Mouse (Mus musculus): ENCODE results near the gene Tgfb1i1. TPM values are rescaled to one million over a fixed set of nuclear protein-coding genes. Genes with fewer than 3 reads are reported as not detected.

The Tgfb1i1 gene
- polyA plus RNA-seq, 2 experiments from 2014 or later, result 0.59 TPM; not detected in 1

DNA sequence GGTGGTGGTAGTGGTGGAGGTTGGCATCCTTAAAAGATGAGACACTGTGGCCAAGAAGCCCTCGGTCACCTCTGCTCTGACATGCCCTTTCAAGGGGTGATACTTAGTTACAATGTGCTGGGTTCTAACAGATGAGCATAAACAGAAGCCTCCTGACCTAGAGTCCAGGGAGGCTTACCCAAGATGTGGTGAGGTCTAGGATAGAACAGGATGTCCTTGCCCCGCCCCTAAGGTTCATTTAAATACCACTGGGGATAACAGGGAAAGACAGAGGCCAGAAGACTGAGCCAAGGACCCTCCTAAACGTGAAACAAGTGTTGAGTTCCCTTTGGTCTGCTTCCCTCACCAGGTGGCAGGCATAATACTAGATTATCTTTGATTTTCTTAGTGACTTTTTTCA is 49.9 kb downstream of the Tgfb1i1 start:
- ATAC-seq, result no peak

DNA sequence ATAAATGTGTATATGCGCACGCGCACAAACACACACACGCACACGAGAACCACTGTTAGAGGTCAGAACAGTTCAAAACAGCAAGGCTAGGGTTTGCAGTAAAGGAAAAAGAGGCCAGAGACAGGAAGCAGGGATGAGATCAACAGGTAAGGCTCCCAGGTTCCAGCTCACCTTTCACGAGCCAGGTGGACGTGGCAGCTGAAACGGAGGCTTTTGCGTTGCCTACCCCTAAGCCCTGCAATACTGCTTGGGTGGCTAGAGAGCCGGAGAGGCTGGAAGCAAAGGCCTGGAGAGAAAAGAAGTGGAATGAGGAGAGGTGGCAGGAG is 50.6 kb downstream of the Tgfb1i1 start:
- ATAC-seq, result no peak

DNA sequence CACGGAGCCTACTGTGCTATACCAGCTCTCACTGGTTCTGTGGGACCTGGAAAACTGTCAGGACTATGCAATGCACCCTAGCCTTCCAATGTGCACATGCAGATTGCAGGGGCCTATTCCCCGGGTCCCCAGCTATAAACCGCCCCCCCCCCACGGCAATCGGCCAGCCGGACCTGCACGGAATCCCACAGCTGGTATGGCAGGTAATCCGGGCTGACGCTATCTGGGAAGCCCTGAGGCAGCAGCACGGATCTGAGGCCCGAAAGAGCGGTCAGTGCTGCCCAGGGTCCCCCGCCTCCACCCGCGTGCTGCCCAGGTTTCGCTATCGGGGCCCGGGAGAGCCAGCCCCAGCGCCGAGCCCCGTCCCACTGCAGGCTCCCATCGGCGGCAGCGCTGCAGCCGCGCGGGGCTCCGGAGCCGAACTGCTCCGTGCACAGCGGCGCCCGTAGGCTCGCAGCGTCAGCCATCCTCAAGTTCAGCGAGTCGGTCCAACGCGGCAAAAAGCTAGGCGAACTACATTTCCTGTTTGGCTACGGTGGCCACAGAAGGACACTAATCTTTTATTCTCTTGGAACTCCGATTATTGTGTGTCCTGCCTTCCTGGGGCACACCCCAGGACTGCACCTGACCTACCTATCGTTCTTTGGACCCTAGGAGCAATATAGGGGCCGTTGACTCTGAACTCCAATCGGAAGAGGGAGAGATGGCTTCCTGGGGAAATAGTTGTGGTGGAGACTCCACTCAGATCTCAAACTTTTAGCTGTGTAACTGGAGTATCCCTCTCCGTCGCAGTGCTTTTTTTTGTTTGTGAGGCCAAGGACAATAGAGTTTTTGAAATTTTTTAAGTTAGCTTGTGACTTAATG is 51.2 kb downstream of the Tgfb1i1 start, which contains the start of gene BC017158:
Gene BC017158, minus strand, starts transcription at position 554 of the 864 bp plus-strand sequence.
- peak; percentile 77 for ATAC-seq

DNA sequence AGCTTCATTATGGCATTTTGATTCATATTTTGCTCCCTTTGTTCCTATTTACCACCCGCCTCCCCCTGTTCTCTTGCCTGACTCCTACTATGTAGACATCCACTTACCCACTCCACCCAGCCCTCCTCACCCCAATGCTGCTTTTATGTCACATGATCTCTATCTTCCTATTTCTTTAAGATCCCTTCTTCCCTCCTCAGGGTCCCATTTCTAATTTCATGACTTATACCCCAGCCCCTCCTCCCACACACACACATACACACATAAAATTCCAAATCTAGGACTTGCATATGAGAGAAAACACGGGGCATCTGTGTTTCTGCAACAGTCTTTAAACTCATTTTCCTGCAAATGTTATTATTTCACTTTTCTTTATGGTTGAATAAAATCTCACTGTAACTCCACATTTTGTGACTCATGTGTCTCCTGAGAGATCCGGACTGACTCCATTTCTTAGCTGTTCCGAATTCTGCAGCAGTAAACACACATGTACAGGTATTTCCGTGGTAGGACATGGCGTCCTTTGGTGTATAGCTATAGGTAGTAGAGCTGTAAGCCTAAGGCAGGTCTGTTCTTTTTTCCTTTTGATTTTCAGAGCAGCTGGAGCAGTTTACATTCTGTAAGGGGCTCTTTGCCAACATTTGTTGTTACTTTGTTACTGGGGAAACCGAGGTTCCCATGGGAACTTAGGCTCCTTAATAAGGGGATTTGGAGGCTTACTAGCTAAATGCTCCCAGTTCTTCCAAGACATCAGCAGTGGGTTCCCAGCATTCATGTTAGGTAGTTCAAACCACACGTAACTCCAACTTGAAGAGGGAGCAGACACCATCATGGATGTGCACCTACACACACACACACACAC is 52.1 kb downstream of the Tgfb1i1 start:
- no peak for ATAC-seq

DNA sequence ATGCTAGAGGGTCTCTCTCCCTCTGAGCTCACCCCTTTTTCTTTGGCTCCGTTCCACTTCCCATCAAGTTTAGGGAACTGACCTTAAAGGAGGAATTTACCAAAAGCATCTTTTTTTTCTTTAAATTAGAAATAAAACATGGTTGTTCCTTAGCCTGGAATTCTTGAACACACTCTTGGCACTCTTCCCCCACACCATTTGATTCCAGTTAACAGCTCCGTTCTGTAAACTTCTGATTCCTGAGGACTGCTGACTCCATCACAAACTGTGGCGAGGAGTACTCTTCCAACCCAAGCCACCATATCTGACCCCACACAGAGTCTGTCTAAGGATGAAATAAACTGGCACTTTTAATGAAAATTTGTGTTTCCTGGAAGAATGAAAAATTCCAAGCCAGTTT is 54.3 kb downstream of the Tgfb1i1 start:
- ATAC-seq, result no peak

DNA sequence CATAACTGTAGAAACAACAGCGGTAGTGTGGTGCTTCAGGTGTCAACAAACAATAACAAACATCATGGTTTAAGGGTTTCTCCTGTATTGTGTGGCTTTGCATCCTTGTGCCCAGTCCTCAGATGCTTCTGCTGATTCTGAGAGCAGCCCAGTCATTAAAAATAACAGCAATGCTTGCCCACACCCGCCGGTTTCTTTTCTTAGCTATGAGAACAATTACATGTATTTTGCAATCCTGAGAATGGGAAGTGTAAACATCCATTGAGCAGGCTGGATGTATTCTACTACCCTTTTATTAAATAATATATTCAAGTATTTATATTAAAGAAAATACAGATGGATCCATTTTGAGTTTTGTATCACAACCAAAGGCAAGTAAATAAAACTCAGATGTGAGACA is 55.5 kb downstream of the Tgfb1i1 start:
- ATAC-seq, result no peak

DNA sequence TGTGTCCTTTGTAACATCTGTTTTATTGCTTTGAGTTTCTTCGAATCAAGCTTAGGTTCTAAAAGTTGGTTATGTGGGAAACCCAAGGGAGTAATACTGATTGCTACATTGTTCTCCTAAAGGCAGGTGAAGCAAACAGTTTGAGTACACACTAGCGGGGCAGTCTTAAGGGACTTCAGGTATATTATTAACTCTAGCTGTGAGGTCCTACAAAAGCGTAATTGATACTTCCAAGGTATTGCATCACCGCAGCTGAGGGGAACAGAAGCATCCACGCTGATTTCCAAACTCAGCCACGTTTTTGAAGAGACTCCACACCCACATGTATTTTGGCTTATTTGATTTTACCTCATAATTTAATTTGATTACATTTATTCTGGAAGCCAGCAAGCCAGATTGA is 57.6 kb downstream of the Tgfb1i1 start:
- ATAC-seq, result no peak

DNA sequence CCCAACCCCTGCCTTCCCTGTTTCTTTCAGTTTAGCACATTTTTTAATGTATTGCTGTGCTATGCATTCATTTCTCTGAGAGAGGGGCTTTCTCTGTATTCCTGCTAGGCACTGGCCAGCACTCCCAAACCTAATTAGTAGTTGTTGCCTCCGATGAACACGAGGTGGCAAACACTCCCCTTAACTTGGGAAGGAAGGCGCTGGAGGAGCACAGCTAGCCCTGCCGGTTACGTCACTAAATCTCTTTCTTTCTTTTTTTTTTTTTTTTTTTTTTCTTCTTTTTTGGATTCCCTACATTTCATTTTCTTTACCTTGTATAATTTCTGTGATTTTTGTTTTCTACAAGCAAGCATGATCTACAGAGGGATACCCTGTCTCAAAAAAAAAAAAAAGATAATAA is 58.3 kb downstream of the Tgfb1i1 start:
- ATAC-seq, result no peak

Other genes with a start within 250 kb of the Tgfb1i1 start
- gene Trim72, start 242.9 kb upstream of the Tgfb1i1 start, polyA plus RNA-seq (2017; shearing (Covaris generic)), result under 1 TPM in 1 of 2 experiments, not detected in 1; 0.36 TPM
- gene Itgam, start 184.2 kb upstream of the Tgfb1i1 start, polyA plus RNA-seq (2017; shearing (Covaris generic)), result under 1 TPM; 0.66 to 0.94 TPM
- under 1 TPM in 1 of 2 experiments, not detected in 1; 0.08 TPM for gene Gm49368, start 184.1 kb upstream of the Tgfb1i1 start, polyA plus RNA-seq (2017; shearing (Covaris generic))
- not detected for gene Itgax, start 117.3 kb upstream of the Tgfb1i1 start, polyA plus RNA-seq (2017; shearing (Covaris generic))
- gene Itgad, start 92.4 kb upstream of the Tgfb1i1 start, polyA plus RNA-seq (2017; shearing (Covaris generic)), result under 1 TPM in 1 of 2 experiments, not detected in 1; 0.40 TPM
- not detected for gene Cox6a2, start 40.4 kb upstream of the Tgfb1i1 start, polyA plus RNA-seq (2017; shearing (Covaris generic))
- gene Armc5, start 9.5 kb upstream of the Tgfb1i1 start, polyA plus RNA-seq (2017; shearing (Covaris generic)), result 1 to 10 TPM; 3.9 to 5.6 TPM
- 1 to 10 TPM; 4.0 to 5.8 TPM for gene 9130023H24Rik, start 8.8 kb upstream of the Tgfb1i1 start, polyA plus RNA-seq (2017; shearing (Covaris generic))
- not detected for gene Slc5a2, start 18.8 kb downstream of the Tgfb1i1 start, polyA plus RNA-seq (2017; shearing (Covaris generic))
- gene BC017158, start 51.4 kb downstream of the Tgfb1i1 start, polyA plus RNA-seq (2017; shearing (Covaris generic)), result 10 to 100 TPM in 1 of 2 experiments, 1 to 10 TPM in 1; 7.8 to 10.1 TPM
- 100 to 1,000 TPM; 294 to 357 TPM for gene Rgs10, start 171.9 kb downstream of the Tgfb1i1 start, polyA plus RNA-seq (2017; shearing (Covaris generic))
- gene Tial1, start 214.9 kb downstream of the Tgfb1i1 start, polyA plus RNA-seq (2017; shearing (Covaris generic)), result 10 to 100 TPM; 22.6 to 37.2 TPM